Mouse (Mus musculus): ENCODE measurements around the gene Armc9.

Armc9 gene

DNA sequence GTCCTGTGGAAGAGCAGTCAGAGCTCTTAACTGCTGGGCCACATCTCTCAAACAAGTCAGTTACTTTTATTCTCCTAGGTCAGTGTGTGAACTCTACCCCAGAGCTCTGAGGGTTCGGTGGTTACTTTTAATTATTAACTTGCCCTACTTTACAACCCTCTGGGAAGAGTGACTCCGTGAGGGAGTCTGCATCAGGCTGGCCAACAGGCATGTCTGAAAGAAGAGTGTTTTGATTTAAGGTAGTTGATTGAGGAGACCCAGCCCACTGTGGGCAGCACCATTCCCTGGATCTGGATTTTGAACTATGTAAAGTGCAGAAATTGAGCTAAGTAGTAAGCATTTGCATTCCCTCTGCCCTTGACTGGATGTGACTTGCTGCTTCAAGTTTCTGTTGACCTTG is 21.5 kb downstream of the Armc9 start:
- no peak for DNase-seq

- DNase-seq: peak; percentile 49 to 52
Observed at GRCm38 (mm10) chr1:86178462-86179253, 24.1 kb downstream of the Armc9 start.

- DNase-seq: no peak
Observed at GRCm38 (mm10) chr1:86182004-86182709, 27.6 kb downstream of the Armc9 start.

- DNase-seq: no peak
Observed at GRCm38 (mm10) chr1:86183577-86184263, 29.1 kb downstream of the Armc9 start.

- DNase-seq: no peak
Observed at GRCm38 (mm10) chr1:86186762-86187161, 32.2 kb downstream of the Armc9 start.

DNA sequence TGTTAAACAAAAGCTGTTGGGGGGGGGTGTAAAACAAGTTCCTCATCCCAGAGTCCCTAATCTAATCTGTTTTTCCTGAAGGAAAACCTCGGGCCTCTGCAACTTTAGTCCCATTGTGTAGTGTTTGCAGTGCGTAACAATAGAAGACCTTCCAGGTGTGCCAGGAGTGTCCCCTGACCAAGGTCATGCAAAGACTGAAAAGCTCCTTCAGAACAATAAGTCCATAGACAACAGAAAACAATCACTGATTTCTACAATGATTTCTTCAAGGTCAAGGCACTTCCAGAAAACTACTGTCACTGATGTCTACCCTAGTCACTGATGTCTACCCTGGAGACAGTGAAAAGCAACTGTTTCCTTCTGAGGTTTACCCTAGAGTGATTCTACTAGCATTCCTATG is 33.3 kb downstream of the Armc9 start:
- DNase-seq: no peak

DNA sequence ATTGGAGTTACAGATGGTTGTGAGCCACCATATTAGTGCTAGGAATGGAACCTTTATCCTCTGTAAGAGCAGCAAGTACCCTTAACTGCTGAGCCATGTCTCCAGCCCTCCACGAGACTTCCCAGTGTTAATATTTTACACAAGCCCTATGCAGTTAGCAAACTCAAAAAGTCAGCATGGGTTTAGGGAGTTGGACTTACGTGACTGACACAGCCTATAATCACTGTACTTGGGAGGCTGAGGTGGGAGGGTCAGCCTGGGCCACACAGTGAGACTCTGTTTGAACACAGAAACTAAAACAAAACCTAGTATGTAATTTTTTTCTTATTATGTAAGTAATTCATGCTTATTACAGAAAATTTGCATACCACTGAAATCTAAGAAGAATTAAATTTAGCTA is 33.7 kb downstream of the Armc9 start:
- DNase-seq: no peak

DNA sequence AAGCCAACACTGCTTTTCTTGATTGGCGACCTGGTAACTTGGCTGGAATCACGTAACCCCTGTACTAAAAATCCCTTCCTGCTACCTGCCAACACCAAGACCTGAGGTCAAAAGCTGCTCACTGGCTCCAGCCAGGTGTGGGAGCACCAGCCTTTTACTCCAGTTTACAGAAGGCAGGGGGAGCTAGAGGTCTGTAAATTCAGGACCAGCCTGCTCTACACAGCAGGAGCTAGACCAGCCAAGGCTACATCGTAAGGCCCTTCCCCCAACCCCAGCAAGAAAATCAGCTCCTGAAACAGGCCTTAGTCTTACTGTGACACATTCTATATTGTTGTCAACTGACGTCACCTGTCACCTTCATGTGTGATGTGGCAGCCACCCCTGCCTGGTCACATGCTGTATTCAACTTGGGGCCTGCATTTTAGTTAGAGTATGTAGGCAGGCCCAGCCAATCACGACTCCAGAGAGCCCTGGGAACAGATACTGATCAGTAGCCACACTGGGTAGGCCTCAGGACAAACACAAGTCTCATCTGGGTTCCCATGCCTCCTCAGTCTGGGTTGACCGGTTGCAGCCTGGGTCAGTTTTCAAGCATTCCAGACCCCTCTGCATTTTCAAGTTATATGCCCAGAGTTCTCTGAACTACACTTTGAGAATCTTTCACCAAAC is 34.6 kb downstream of the Armc9 start:
- no peak for DNase-seq

DNA sequence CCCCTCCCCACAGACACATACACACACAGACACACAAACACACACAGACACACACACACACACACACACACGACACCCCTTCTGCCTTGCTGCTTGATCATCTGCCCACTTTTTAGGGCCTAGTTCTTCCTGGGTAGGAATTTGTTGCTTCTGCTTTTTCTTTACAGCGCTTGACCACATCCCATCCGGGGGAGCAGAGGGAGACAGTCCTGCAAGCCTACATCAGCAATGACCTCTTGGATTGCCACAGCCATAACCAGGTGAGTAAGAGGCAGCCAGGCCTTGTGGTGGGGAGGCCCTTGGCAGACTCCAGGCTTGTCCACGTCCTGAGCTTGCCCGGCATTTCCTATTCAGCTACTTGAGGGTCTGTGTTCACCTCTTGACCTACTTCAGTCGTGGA is 36.3 kb downstream of the Armc9 start:
- DNase-seq: no peak

- DNase-seq: no peak
Observed at GRCm38 (mm10) chr1:86194044-86194443, 39.5 kb downstream of the Armc9 start.

- no peak for DNase-seq
Observed at GRCm38 (mm10) chr1:86198276-86198675, 43.7 kb downstream of the Armc9 start.

GRCm38 (mm10) chr1:86199026-86199425 is 44.4 kb downstream of the Armc9 start:
- DNase-seq: no peak

DNA sequence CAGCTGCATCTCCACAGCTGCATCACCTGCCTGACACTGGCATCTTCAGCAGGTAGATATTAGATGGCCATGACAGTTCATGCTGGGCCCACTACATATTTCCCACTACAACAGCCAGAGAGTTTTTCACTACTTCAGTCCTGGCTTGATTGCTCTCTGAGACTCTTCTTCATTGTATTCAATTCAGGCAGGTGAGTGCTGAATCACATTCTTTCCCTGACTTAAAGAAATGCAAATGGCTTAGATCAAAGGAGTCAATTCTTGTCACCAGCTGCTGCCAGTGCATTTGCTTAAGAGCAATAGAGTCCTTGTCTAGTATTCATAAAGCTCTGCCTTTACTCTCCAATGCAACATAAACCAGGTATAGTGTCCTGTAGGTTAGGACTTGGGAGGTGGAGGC is 46.7 kb downstream of the Armc9 start:
- no peak for DNase-seq

DNA sequence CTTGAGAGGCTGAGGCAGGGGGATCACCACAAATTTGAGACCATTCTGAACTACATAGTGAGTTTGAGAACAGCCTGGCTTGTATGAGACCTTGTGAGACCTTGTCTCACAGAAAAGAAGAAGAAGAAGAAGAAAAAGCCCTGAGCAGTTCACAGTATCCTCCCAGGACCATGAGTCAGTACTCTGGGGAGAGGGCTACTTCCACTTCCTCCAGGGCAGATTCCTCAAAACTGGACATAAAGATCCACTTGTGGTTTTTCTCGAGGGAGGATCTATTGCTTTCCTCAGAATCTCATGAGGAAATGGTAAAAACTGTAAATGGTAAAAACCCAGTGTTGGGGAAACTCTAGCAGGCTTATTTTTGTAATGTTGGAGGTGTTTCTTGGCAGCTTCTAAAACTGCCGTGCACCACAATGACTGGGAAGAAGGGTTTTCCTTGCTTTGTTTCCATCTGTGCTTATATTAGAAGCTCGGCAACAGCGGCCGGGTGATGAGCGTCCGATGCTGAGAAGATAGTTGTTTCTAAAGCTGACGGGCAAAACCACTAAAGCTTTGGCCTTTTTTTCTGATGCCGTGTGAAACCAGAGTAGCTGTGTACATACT is 48.1 kb downstream of the Armc9 start:
- no peak for DNase-seq

GRCm38 (mm10) chr1:86210676-86211075 is 56.1 kb downstream of the Armc9 start:
- DNase-seq: no peak

DNA sequence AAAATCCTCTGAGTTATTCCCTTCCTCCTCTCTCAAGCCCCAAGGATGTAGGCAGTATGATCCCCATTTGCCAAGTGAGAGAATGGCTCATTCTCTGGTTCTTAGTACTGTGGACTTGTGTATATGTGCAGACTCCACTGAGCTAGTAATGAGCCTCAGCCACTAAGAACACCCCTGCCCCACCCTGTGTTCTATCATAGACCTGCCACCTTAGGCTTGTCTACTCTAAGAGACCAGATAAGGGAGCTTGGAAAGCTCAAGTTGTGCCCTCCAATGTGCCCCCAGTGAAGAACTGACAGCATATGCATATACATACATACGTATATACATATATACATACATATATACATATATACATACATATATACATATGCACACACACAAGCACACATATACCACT is 56.9 kb downstream of the Armc9 start:
- DNase-seq: no peak

- DNase-seq: no peak
Observed at GRCm38 (mm10) chr1:86212731-86213130, 58.2 kb downstream of the Armc9 start.

- peak; percentile 40 to 59 for DNase-seq
Observed at GRCm38 (mm10) chr1:86214158-86214557, 59.6 kb downstream of the Armc9 start.

DNA sequence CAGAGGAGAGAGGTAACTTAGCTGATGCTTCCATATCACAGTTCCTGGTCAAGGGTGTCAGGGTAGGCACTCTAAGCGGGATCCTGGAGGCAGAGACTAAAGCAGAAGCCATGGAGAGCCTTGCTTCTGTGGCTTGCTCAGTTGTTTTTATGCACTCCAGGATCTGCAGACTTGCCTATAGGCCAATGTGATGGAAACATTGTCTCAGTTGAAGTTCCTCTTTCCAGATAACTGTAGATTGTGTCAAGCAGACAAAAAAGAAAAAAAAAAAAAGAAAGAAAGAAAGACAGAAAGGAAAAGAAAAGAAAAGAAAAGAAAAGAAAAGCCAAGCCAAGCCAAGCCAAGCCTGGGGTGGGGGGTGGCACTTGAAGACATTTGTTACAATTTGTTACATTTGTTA is 60.7 kb downstream of the Armc9 start:
- DNase-seq: no peak

DNA sequence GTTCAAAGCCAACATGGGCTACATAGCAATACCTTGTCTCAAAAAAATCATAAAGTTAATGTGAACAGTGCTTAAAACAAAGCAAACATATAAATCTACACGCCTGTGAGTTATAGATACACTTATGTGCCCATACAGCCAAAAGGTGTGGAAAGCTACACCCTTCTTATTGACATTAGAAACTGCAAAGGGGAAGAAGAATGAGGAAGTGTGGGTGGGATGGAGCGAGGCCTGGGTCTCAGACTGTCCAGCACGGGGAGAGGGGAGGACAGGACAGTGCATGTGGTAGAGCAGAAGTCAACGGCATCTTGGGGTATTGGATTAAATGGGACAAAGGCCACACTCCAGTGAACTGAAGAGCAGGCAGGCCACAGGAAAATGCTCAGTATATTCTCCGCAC is 61.8 kb downstream of the Armc9 start:
- DNase-seq: no peak

- no peak for DNase-seq
Observed at GRCm38 (mm10) chr1:86217976-86218375, 63.4 kb downstream of the Armc9 start.

DNA sequence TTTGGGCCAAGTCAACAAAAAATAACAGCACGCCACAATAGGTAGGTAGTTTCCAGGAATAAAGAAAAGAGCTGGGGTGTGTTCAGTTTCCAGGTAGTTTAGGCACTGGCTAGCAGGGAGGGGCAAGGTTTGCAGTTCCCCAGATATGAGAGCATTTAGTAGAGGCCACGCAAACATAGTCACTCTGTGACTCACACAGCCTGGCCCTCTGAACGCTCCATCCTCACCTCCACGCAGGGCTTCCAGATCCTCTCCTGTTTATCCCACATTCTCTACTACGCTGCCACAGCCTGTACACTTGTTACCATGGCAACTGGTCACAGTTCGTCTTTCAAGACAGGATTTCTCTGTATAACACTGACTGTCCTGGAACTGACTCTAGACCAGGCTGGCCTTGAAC is 70.6 kb downstream of the Armc9 start:
- no peak for DNase-seq

- peak in 1 of 2 experiments; percentile 20 for DNase-seq
Observed at GRCm38 (mm10) chr1:86228653-86229052, 74.1 kb downstream of the Armc9 start.

All from thymus, adult 18-20 months (tissue).